In genomic region chr10:117023693-117024092, GRCm38 (mm10) we compare ENCODE assay signal across 10 mouse cellular contexts. TPM values are rescaled to one million over a fixed set of nuclear protein-coding genes. Genes with fewer than 3 reads are reported as not detected.
DNase-seq lines count a peak whose midpoint lies in the region; ATAC-seq and TF ChIP-seq lines count a peak whose summit lies in the region.
"Had no signal": no experiment of that assay in that cellular context is flagged by ENCODE, and none has a peak within 500 bp of the region (broad histone marks: within the 10 kb centered on the region; RNA-seq: fewer than 3 reads in every experiment).

No protein-coding gene starts in this region.

- H3K9ac ChIP-seq in heart, adult 2 months (ENCODE audit: low read depth, low read length) = no peak overlapping the region
- no peak overlapping the region for H3K9ac ChIP-seq in lung, embryonic 16.5 days (ENCODE audit: low read length)
- H3K9ac ChIP-seq in limb, embryonic 14.5 days (ENCODE audit: low read depth, low read length, severe bottlenecking) = no peak overlapping the region
- no peak overlapping the region for H3K9ac ChIP-seq in stomach, embryonic 15.5 days
- H3K9ac ChIP-seq: forebrain, embryonic 13.5 days had no signal

- H3K4me3 ChIP-seq in heart, adult 2 months = peak overlapping the region; percentile 27; the same call in 1 of the 2 replicates
- peak overlapping the region; percentile 35 for H3K4me3 ChIP-seq in lung, embryonic 16.5 days (ENCODE audit: low read length)
- H3K4me3 ChIP-seq in limb, embryonic 14.5 days (replicated peaks; ENCODE audit: low read length) = no peak overlapping the region; the same call in 1 of the 2 replicates
- H3K4me3 ChIP-seq in stomach, embryonic 15.5 days (replicated peaks) = peak overlapping the region; percentile 16; the same call in 1 of the 2 replicates
- H3K4me3 ChIP-seq: forebrain, embryonic 13.5 days had no signal

- H3K9me3 ChIP-seq in lung, embryonic 16.5 days (ENCODE audit: control insufficient read depth, low read length) = no peaks in the 10 kb centered on the region
- H3K9me3 ChIP-seq in limb, embryonic 14.5 days (ENCODE audit: control insufficient read depth, low read length) = no peaks in the 10 kb centered on the region
- no peaks in the 10 kb centered on the region for H3K9me3 ChIP-seq in stomach, embryonic 15.5 days
- H3K9me3 ChIP-seq: forebrain, embryonic 13.5 days had no signal

- no peak for TF ChIP-seq POLR2A in heart, adult 2 months (IDR thresholded peaks at IDR 0.05; ENCODE audit: insufficient read depth, low read depth, low read length)
- no peak for TF ChIP-seq POLR2A in limb, embryonic 14.5 days (IDR thresholded peaks at IDR 0.05; ENCODE audit: borderline replicate concordance, extremely low read depth, insufficient read depth, insufficient read length)

- H3K36me3 ChIP-seq in heart, adult 2 months (ENCODE audit: control insufficient read depth, insufficient read depth, low read length) = no peaks in the 10 kb centered on the region
- no peaks in the 10 kb centered on the region for H3K36me3 ChIP-seq in lung, embryonic 16.5 days (ENCODE audit: control insufficient read depth, insufficient read depth, low read length)
- no peaks in the 10 kb centered on the region for H3K36me3 ChIP-seq in limb, embryonic 14.5 days (ENCODE audit: control insufficient read depth, insufficient read depth, low read length)
- H3K36me3 ChIP-seq in stomach, embryonic 15.5 days = no peaks in the 10 kb centered on the region

- H3K79me2 ChIP-seq in heart, adult 2 months (replicated peaks; ENCODE audit: control insufficient read depth, insufficient read depth, low read length) = no peaks in the 10 kb centered on the region

- H3K27me3 ChIP-seq in heart, adult 2 months (ENCODE audit: control insufficient read depth, insufficient read depth, low read length) = no peaks in the 10 kb centered on the region
- H3K27me3 ChIP-seq in lung, embryonic 16.5 days (ENCODE audit: control insufficient read depth, insufficient read depth, low read depth, low read length) = peaks cover 3% of the 10 kb centered on the region; the same call in 1 of the 2 replicates
- no peaks in the 10 kb centered on the region for H3K27me3 ChIP-seq in limb, embryonic 14.5 days (ENCODE audit: control insufficient read depth, insufficient read depth, low read length)
- H3K27me3 ChIP-seq in stomach, embryonic 15.5 days (replicated peaks) = peaks cover 13% of the 10 kb centered on the region; the same call in 1 of the 2 replicates

- ATAC-seq in lung, embryonic 16.5 days (ENCODE audit: low read depth) = peak; percentile 41; the same call in 1 of the 2 replicates
- ATAC-seq in limb, embryonic 14.5 days (ENCODE audit: low FRiP score, low read depth) = no peak
- no peak for ATAC-seq in stomach, embryonic 15.5 days (ENCODE audit: insufficient read depth, low FRiP score, low read depth)
- ATAC-seq: forebrain, embryonic 13.5 days had no signal

- no peaks in the 10 kb centered on the region for H3K4me1 ChIP-seq in heart, adult 2 months (ENCODE audit: control insufficient read depth, insufficient read depth, low read length)
- peaks cover 6% of the 10 kb centered on the region; the same call in 1 of the 2 replicates for H3K4me1 ChIP-seq in lung, embryonic 16.5 days (replicated peaks; ENCODE audit: control insufficient read depth, insufficient read depth, low read length)
- H3K4me1 ChIP-seq in limb, embryonic 14.5 days (ENCODE audit: control insufficient read depth, insufficient read depth, low read length) = peaks cover 10% of the 10 kb centered on the region
- 0 out of 2 replicates have a peak, but pooled peaks cover 6% of the 10 kb centered on the region for H3K4me1 ChIP-seq in stomach, embryonic 15.5 days

- intact Hi-C loops in heart, adult 2 months (cut with DNase I) = no loop called here
- intact Hi-C loops in left cerebral cortex, postnatal 4 days (cut with DNase I) = no loop called here

- no peak for DNase-seq in heart, adult 2 months
- no peak for DNase-seq in heart, adult 18-20 months
- no peak for DNase-seq in lung, postnatal 10 days
- DNase-seq in limb, embryonic 14.5 days (ENCODE audit: low spot score) = peak; percentile 25
- no peak for DNase-seq in cerebellum, adult 11 months
- DNase-seq in left cerebral cortex, postnatal 4 days = no peak
- DNase-seq: kidney, adult 2 months had no signal

- WGBS in heart, adult 2 months = 3% methylated on average over 16 of the region's 16 CpGs
- WGBS in lung, embryonic 16.5 days = 15% methylated on average over 16 of the region's 16 CpGs
- WGBS in limb, embryonic 14.5 days = 58% methylated on average over 16 of the region's 16 CpGs
- 34% methylated on average over 16 of the region's 16 CpGs for WGBS in stomach, embryonic 15.5 days

- TF ChIP-seq EP300 in heart, adult 2 months (IDR thresholded peaks at IDR 0.05; ENCODE audit: insufficient read depth, low read depth, low read length) = no peak

- H3K27ac ChIP-seq in heart, adult 2 months = no peak overlapping the region
- no peak overlapping the region for H3K27ac ChIP-seq in lung, embryonic 16.5 days (ENCODE audit: low read length)
- no peak overlapping the region for H3K27ac ChIP-seq in limb, embryonic 14.5 days (replicated peaks; ENCODE audit: low read depth, low read length)
- H3K27ac ChIP-seq in stomach, embryonic 15.5 days = no peak overlapping the region
- H3K27ac ChIP-seq: forebrain, embryonic 13.5 days had no signal

- H3K4me2 ChIP-seq in lung, embryonic 16.5 days (ENCODE audit: low read depth, low read length) = peak overlapping the region; percentile 58
- peak overlapping the region; percentile 33 for H3K4me2 ChIP-seq in limb, embryonic 14.5 days (replicated peaks; ENCODE audit: low read depth, low read length, severe bottlenecking)
- H3K4me2 ChIP-seq in stomach, embryonic 15.5 days = peak overlapping the region; percentile 45
- H3K4me2 ChIP-seq: forebrain, embryonic 13.5 days had no signal

- TF ChIP-seq CTCF in heart, adult 2 months (IDR thresholded peaks at IDR 0.05) = no peak

RNA-seq across cellular contexts. Expression of gene Lrrc10, which starts 21.4 kb away (rescaled TPM):
- 100 to 1,000 TPM; 148 to 208 TPM for total RNA-seq in heart, adult 2 months (2021)
- polyA plus RNA-seq in heart, adult 2 months (2012; rRNA removed) = 266 and 368 TPM in 2 replicates
- total RNA-seq in heart, adult 18-20 months (2021) = 100 to 1,000 TPM; 231 to 321 TPM
- polyA plus RNA-seq in lung, embryonic 16.5 days (2015; fragmentation: Nextera tagmentation; extraction: Ambion mirVana) = 0.49 and 0.65 TPM in 2 replicates
- 0.09 and 0.12 TPM in 2 replicates for polyA plus RNA-seq in limb, embryonic 14.5 days (2012; rRNA removed)
- polyA plus RNA-seq in limb, embryonic 14.5 days (2014; fragmentation: Nextera tagmentation; extraction: Ambion mirVana) = not detected in 2 replicates
- polyA plus RNA-seq in stomach, embryonic 15.5 days (2015; fragmentation: Nextera tagmentation; extraction: Ambion mirVana) = not detected in 2 replicates
- not detected for total RNA-seq in left cerebral cortex, postnatal 4 days (2021)
- polyA plus RNA-seq: forebrain, embryonic 13.5 days had no signal

RNA-seq across cellular contexts. Expression of gene Best3, which starts 37.6 kb away (rescaled TPM):
- total RNA-seq in heart, adult 2 months (2021) = 1 to 10 TPM; 5.8 to 5.9 TPM
- polyA plus RNA-seq in heart, adult 2 months (2012; rRNA removed) = 3.2 and 6.7 TPM in 2 replicates
- total RNA-seq in heart, adult 18-20 months (2021) = 1 to 10 TPM; 6.0 to 7.6 TPM
- polyA plus RNA-seq in lung, embryonic 16.5 days (2015; fragmentation: Nextera tagmentation; extraction: Ambion mirVana) = 0.15 and 0.21 TPM in 2 replicates
- polyA plus RNA-seq in limb, embryonic 14.5 days (2012; rRNA removed) = 3.1 and 3.3 TPM in 2 replicates
- polyA plus RNA-seq in limb, embryonic 14.5 days (2014; fragmentation: Nextera tagmentation; extraction: Ambion mirVana) = 0.79 and 1.4 TPM in 2 replicates
- polyA plus RNA-seq in stomach, embryonic 15.5 days (2015; fragmentation: Nextera tagmentation; extraction: Ambion mirVana) = 0.05 and 0.10 TPM in 2 replicates
- total RNA-seq in left cerebral cortex, postnatal 4 days (2021) = under 1 TPM in 1 of 2 experiments, not detected in 1; 0.16 TPM

RNA-seq across cellular contexts. Expression of gene Cct2, which starts 39.9 kb away (rescaled TPM):
- total RNA-seq in heart, adult 2 months (2021) = 100 to 1,000 TPM; 123 to 129 TPM
- 50.4 and 93.0 TPM in 2 replicates for polyA plus RNA-seq in heart, adult 2 months (2012; rRNA removed)
- total RNA-seq in heart, adult 18-20 months (2021) = 100 to 1,000 TPM; 130 to 135 TPM
- polyA plus RNA-seq in lung, embryonic 16.5 days (2015; fragmentation: Nextera tagmentation; extraction: Ambion mirVana) = 213 and 228 TPM in 2 replicates
- 207 and 231 TPM in 2 replicates for polyA plus RNA-seq in limb, embryonic 14.5 days (2012; rRNA removed)
- 253 and 262 TPM in 2 replicates for polyA plus RNA-seq in limb, embryonic 14.5 days (2014; fragmentation: Nextera tagmentation; extraction: Ambion mirVana)
- polyA plus RNA-seq in stomach, embryonic 15.5 days (2015; fragmentation: Nextera tagmentation; extraction: Ambion mirVana) = 227 and 229 TPM in 2 replicates
- total RNA-seq in left cerebral cortex, postnatal 4 days (2021) = 100 to 1,000 TPM; 282 to 298 TPM

RNA-seq across cellular contexts. Expression of gene Gm10271, which starts 51.3 kb away (rescaled TPM):
- total RNA-seq in heart, adult 2 months (2021) = not detected
- polyA plus RNA-seq in heart, adult 2 months (2012; rRNA removed) = not detected in 2 replicates
- total RNA-seq in heart, adult 18-20 months (2021) = not detected
- not detected in 2 replicates for polyA plus RNA-seq in lung, embryonic 16.5 days (2015; fragmentation: Nextera tagmentation; extraction: Ambion mirVana)
- polyA plus RNA-seq in limb, embryonic 14.5 days (2012; rRNA removed) = not detected in 2 replicates
- not detected in 2 replicates for polyA plus RNA-seq in limb, embryonic 14.5 days (2014; fragmentation: Nextera tagmentation; extraction: Ambion mirVana)
- not detected in 2 replicates for polyA plus RNA-seq in stomach, embryonic 15.5 days (2015; fragmentation: Nextera tagmentation; extraction: Ambion mirVana)
- not detected for total RNA-seq in left cerebral cortex, postnatal 4 days (2021)
- polyA plus RNA-seq: forebrain, embryonic 13.5 days; kidney, adult 2 months had no signal

Comparison
In these comparisons a context has a peak if more than half of its experiments do, and no peak if none do; other contexts are left out.
1. RNA of gene Lrrc10, which starts 21.4 kb away (polyA plus RNA-seq): 266 to 368 TPM in heart, adult 2 months; 0.49 to 0.65 TPM in lung, embryonic 16.5 days, 0.09 to 0.12 TPM in limb, embryonic 14.5 days and not detected in stomach, embryonic 15.5 days; every median in the first group is over 100 times any median in the second.
2. Peak in every context shown above with its lines, with median percentiles within 50 percentile points of each other: H3K4me2 ChIP-seq.